Mouse (Mus musculus): ENCODE results near the gene Gm49368.
"Not testable (repeated sequence)": the region's sequence is repeated elsewhere in the genome, so short reads cannot be mapped to it uniquely, and the experiment has no call there.

The Gm49368 gene

DNA sequence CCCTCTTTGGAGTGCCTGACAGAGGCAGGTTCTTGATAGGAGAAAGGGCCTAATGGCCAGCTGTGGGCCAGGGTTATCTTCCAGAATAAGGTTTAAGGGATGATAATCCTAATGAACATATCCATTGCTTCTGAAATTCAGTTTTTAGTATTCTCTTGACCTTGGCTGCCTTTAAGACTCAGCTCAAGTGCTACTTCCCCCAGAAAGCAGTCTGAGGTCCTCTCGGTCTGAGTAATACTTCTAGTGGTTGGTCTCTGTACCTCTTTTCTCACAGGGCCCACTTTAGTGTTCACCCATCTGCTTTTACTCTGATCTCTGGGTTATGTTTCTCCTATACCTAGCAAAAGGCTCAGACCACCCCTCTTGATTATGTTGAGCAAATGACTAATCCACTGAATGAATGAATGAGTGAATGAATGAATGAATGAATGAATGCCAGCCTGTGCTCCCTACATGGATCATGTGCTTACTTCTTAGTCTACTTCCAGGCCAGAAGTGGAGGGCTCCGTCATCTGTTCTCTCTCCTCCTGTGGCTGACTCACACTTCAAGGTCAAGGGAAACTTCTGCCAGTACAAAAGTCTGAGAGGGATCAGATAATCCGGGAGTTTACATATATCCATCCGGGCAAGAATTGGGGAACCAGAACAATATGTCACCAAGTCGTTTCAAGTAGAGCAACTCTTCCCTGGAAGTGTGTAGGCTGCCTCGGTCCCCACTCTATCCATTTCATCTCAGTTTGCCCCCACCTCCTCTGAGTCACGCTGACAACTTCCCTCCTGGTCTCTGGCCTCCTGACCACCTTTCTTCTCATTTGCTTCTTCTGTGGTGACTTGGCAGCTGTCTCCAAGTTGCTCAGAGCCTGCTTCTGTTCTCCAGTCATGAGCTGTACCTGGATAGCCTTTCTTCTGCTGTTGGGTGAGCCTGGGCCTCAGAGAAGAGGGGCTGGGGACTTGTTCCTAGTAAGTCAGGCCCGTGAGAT, 66.5 kb downstream of the Gm49368 start, which contains the start of gene Itgax:
Itgax (plus strand) TSS at position 807 of the 980 bp plus-strand sequence.
- DNase-seq (ENCODE audit: low spot score in 2 of 2), result no peak

- no peak for DNase-seq (ENCODE audit: low spot score in 2 of 2)
These were observed 69.7 kb downstream of the Gm49368 start for GRCm38 (mm10) chr7:128132148-128132547.

GRCm38 (mm10) chr7:128133596-128133995, 71.1 kb downstream of the Gm49368 start:
- DNase-seq (ENCODE audit: low spot score in 2 of 2), result no peak

- no peak for DNase-seq (ENCODE audit: low spot score in 2 of 2)
These were observed 74.4 kb downstream of the Gm49368 start for GRCm38 (mm10) chr7:128136927-128137326.

DNA sequence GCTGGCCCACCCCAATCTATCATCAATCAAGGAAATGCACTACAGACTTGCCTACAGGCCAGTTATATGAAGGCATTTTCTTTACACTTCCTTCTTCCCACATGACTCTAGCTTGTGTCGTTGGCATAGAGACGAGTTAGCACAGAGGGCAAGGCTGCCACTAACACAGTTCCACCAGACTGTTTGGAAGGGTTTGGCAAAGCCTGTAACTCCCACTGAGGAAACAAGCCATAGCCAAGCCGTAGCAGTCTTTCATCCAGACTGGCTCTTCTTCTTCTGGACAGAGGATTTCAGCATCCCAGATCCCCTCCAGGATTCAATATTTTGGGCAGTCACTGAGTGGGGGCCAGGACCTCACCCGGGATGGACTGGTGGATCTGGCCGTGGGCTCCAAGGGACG, 77.1 kb downstream of the Gm49368 start:
- DNase-seq (ENCODE audit: low spot score in 2 of 2), result no peak

DNA sequence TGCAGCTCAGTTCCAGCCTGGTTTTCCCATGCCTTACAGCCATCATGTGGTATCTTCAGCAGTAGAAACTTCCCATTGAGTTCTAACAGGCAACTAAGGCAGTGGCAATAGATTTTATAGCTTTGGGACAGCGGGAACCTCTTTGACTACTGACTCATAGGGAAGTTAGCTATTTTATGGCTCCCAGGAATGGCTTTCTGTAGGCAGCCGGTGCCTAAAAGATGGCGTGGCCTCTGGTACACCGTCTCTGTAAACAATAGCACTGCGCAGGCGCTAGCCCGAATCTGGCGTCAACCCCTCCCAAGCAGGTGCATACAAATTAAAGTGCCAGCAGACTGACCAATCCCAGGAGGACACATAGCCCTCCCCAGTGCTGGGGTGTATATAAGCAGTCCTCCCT, 88.5 kb downstream of the Gm49368 start:
- DNase-seq (ENCODE audit: low spot score in 2 of 2), result no peak

DNA sequence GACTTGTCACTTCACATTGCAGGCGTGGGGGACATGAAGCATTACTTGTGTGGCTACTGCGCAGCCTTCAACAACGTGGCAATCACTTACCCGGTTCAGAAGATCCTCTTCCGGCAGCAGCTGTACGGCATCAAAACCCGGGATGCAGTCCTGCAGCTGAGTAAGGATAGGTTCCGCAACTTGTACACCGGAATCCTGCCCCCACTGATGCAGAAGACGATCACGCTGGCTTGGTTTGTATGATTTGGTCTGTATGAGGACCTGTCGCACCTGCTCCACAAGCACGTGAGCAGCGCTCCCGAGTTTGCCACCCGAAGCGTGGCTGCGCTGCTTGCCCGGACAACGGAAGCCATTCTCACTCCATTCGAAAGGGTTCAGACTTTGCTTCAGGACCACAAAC, 91.6 kb downstream of the Gm49368 start, which contains the start of gene Itgad:
Itgad (plus strand) TSS at position 301 of the 400 bp plus-strand sequence.
- no peak for DNase-seq (ENCODE audit: low spot score in 2 of 2)

GRCm38 (mm10) chr7:128154924-128155323, 92.4 kb downstream of the Gm49368 start:
- DNase-seq (ENCODE audit: low spot score in 2 of 2), result no peak

DNA sequence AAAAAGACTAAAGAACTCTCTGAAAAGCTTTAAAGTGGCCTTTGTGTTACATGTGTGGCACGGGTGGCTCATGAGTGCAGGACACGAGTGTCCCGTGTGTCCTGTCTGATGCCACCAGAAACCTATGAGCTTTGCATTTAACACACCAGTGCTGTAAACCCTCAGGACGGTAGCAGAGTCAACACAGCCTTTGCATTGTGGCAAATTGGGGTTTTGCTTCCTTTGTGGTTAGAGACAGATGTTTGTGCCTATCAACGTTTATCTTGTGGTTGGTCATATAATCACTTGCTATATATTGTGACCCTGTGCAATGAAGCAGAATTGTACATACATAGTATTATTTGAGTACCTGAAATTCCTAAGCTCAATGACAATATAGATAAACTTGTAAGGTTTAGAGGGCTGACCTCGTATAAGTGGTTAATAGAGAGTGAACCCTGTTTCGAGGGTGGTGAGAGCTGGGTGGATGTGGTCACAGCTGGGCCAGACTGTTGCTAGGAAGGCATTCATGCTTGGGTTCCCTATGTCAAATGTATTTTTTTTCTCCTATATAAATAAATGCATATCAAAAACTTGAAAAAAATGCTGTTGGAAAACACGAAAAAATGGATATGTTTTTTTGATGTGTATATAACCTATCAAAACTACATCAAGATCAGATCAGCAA, 96.3 kb downstream of the Gm49368 start:
- DNase-seq (ENCODE audit: low spot score in 2 of 2), result not testable (repeated sequence)

DNA sequence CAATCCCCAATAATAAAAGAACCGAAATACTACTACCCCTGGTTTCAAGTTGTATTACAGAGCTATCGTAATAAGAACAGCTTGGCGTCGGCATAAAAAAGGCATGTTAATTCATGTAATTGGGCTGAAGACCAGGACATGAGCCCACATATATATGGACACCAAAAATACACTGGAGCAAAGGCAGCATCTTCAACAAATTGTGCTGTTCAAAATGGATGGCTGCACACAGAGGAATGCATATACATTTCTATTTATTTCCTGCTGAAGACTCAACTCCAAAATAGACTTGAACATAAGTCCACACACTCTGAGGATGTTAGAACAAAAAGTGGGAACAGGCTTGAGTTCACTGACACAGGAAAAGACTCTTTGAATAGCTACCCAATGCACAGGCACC, 101.5 kb downstream of the Gm49368 start:
- no peak for DNase-seq (ENCODE audit: low spot score in 2 of 2)

DNA sequence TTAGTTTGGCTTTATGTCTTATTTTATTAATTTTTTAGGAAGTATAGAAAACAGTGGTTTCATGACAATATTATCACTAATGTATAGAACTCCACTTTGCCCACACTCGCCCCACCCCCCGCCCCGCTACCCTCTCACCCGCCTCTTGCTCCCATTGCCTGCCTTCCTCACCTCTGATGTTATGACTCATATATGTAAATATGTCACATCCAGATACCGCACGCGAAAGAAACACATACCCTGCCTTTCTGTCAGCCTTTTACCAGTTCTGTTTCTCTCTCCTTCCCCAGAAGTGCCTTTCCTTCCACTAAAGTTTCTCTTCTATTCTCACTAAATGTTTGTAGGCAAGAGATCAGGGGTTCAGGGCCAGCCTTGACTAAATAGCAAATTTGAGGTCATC, 103.9 kb downstream of the Gm49368 start:
- no peak for DNase-seq (ENCODE audit: low spot score in 2 of 2)

GRCm38 (mm10) chr7:128169996-128170395, 107.5 kb downstream of the Gm49368 start:
- no peak for DNase-seq (ENCODE audit: low spot score in 2 of 2)
